Mouse (Mus musculus) kidney, postnatal 14 days (tissue): ENCODE data around the gene D730048I06Rik.
A peak's percentile ranks its signal among the peaks of the same experiment; 100 is the strongest.
"Not testable (repeated sequence)": the region's sequence is repeated elsewhere in the genome, so short reads cannot be mapped to it uniquely, and the experiment has no call there.

Experiments used
- DNase-seq: peaks from one replicate; pipeline ENCODE4 v3.0.0; 2022; ENCODE audit warnings: mixed read lengths

The D730048I06Rik gene

GRCm38 (mm10) chr9:35790001-35790400 lies at the start of gene D730048I06Rik, which contains the start of gene Gm27235:
Gene D730048I06Rik (minus strand): TSS chr9:35790112.
Gene Gm27235 (minus strand): TSS chr9:35790101.
- no peak for DNase-seq

- DNase-seq: not testable (repeated sequence)
These were observed 28.0 kb upstream of the D730048I06Rik start for GRCm38 (mm10) chr9:35817881-35818280.

DNA sequence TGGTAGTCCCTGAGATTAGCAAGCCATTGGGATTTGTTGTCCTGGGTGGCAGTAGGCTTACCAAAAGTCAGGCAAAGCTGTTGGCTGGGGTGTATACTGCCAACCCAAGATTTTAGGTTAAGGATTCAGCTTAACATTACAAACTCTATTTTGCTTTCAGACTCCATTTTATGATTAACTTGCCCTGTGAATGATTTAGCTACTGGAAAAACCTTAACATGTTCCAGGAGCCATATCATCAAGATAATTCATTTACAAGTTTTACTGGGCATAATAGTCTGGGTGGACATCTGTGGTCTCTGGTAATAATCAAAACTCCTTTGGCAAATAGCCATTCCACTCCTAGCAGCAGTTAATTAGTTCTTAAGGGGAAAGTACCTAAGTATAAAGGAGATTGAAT lies 8.2 kb upstream of the D730048I06Rik start:
- DNase-seq: peak; percentile 0

- DNase-seq: no peak
These were observed 11.9 kb downstream of the D730048I06Rik start, which contains the start of gene Gm17727 for GRCm38 (mm10) chr9:35778009-35778408. Gene Gm17727 (minus strand): TSS chr9:35778109.

- DNase-seq: no peak
These were observed 33.1 kb downstream of the D730048I06Rik start for GRCm38 (mm10) chr9:35756843-35757242.

GRCm38 (mm10) chr9:35740749-35741148 lies 49.2 kb downstream of the D730048I06Rik start, which contains the start of gene Gm17677:
Gene Gm17677 (plus strand): TSS chr9:35741049.
- DNase-seq: no peak
